In the genomic region with DNA sequence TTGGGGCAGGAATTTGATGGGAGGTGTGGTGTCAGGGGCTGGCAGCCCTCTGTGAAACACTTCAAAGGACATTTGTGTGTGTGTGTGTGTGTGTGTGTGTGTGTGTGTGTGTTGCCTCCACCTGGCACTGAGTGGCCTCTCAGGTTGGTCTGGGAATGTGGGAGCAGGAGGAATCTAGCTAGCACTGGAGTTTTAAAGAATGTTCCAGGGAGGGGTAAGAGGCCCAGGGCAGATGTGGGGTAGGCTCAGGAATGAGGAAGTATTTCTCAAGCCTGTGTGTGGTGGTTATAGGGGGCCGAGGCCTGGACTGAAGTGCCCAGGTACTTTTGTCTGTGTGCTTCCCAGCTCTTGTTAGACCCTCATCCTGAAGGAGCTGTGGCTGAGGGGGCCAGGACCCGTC, we compare ENCODE assay signal across 11 mouse cellular contexts. TPM values are rescaled to one million over a fixed set of nuclear protein-coding genes. Genes with fewer than 3 reads are reported as not detected.
DNase-seq lines count a peak whose midpoint lies in the region; ATAC-seq and TF ChIP-seq lines count a peak whose summit lies in the region.
"Had no signal": no experiment of that assay in that cellular context is flagged by ENCODE, and none has a peak within 500 bp of the region (broad histone marks: within the 10 kb centered on the region; RNA-seq: fewer than 3 reads in every experiment).

A gene (plus strand): TSS at position 269 of the 400 bp plus-strand sequence.

- TF ChIP-seq CTCF in intestine, postnatal 0 days (IDR thresholded peaks at IDR 0.05; ENCODE audit: low read depth), result no peak
- TF ChIP-seq CTCF in liver, postnatal 0 days (IDR thresholded peaks at IDR 0.05; ENCODE audit: low read depth), result no peak

- peak within 1 kb of the TSS; percentile 43 for H3K9ac ChIP-seq in intestine, postnatal 0 days (ENCODE audit: low read depth, low read length)
- H3K9ac ChIP-seq in limb, embryonic 15.5 days, result no peak within 1 kb of the TSS
- H3K9ac ChIP-seq in liver, postnatal 0 days (replicated peaks), result no peak within 1 kb of the TSS
- H3K9ac ChIP-seq: liver, embryonic 12.5 days had no signal

- peak; percentile 44 for ATAC-seq in intestine, postnatal 0 days
- 0 out of 2 replicates have a peak, but pooled peaks have one; percentile 17 for ATAC-seq in limb, embryonic 15.5 days (ENCODE audit: insufficient number of reproducible peaks, low FRiP score, low TSS enrichment, low read depth)
- ATAC-seq in liver, postnatal 0 days, result no peak
- ATAC-seq: liver, embryonic 12.5 days had no signal

- H3K9me3 ChIP-seq in intestine, postnatal 0 days (ENCODE audit: control insufficient read depth), result no peaks in the 10 kb centered on the region
- no peaks in the 10 kb centered on the region for H3K9me3 ChIP-seq in limb, embryonic 15.5 days
- no peaks in the 10 kb centered on the region for H3K9me3 ChIP-seq in liver, postnatal 0 days (ENCODE audit: low read length)
- H3K9me3 ChIP-seq: liver, embryonic 12.5 days had no signal

- no peaks in the 10 kb centered on the region for H3K36me3 ChIP-seq in intestine, postnatal 0 days (ENCODE audit: control insufficient read depth, insufficient read depth)
- no peaks in the 10 kb centered on the region for H3K36me3 ChIP-seq in limb, embryonic 15.5 days
- H3K36me3 ChIP-seq in liver, postnatal 0 days (replicated peaks; ENCODE audit: insufficient read depth, low read length), result no peaks in the 10 kb centered on the region
- H3K36me3 ChIP-seq: liver, embryonic 12.5 days had no signal

- peak within 1 kb of the TSS; percentile 36 for H3K4me3 ChIP-seq in intestine, postnatal 0 days (ENCODE audit: low read depth, low read length)
- 0 out of 2 replicates have a peak within 1 kb of the TSS, but pooled peaks have one; percentile 6 for H3K4me3 ChIP-seq in limb, embryonic 15.5 days
- H3K4me3 ChIP-seq in liver, postnatal 0 days (ENCODE audit: low read depth, low read length), result no peak within 1 kb of the TSS
- H3K4me3 ChIP-seq: liver, embryonic 12.5 days had no signal

- H3K4me2 ChIP-seq in intestine, postnatal 0 days (replicated peaks; ENCODE audit: low read depth), result peak within 1 kb of the TSS; percentile 64
- peak within 1 kb of the TSS; percentile 20; the same call in 1 of the 2 replicates for H3K4me2 ChIP-seq in limb, embryonic 15.5 days
- H3K4me2 ChIP-seq in liver, postnatal 0 days (ENCODE audit: low read depth, low read length), result no peak within 1 kb of the TSS
- H3K4me2 ChIP-seq: liver, embryonic 12.5 days had no signal

- TF ChIP-seq EP300 in liver, postnatal 0 days (IDR thresholded peaks at IDR 0.05; ENCODE audit: low read depth), result no peak

- WGBS in intestine, postnatal 0 days, result 8% methylated on average over 2 of the region's 2 CpGs
- 23% methylated on average over 2 of the region's 2 CpGs for WGBS in limb, embryonic 15.5 days
- WGBS in liver, postnatal 0 days (ENCODE audit: insufficient replicate concordance), result 16% methylated on average over 2 of the region's 2 CpGs

- H3K27me3 ChIP-seq in intestine, postnatal 0 days (replicated peaks; ENCODE audit: control insufficient read depth, insufficient read depth, low read length), result no peaks in the 10 kb centered on the region
- H3K27me3 ChIP-seq in limb, embryonic 15.5 days, result peaks cover 30% of the 10 kb centered on the region
- H3K27me3 ChIP-seq in liver, postnatal 0 days (ENCODE audit: insufficient read depth, low read length), result peaks cover 10% of the 10 kb centered on the region

- H3K4me1 ChIP-seq in intestine, postnatal 0 days (replicated peaks; ENCODE audit: control insufficient read depth, insufficient read depth, low read length), result 0 out of 2 replicates have a peak, but pooled peaks cover 7% of the 10 kb centered on the region
- H3K4me1 ChIP-seq in limb, embryonic 15.5 days, result peaks cover 24% of the 10 kb centered on the region
- H3K4me1 ChIP-seq in liver, postnatal 0 days (ENCODE audit: insufficient read depth), result no peaks in the 10 kb centered on the region

- no peak for DNase-seq in urinary bladder, adult 2 months (ENCODE audit: low spot score)
- no peak for DNase-seq in urinary bladder, postnatal 14 days (ENCODE audit: low spot score)
- no peak for DNase-seq in retina, embryonic 14.5 days (ENCODE audit: low spot score)
- no peak for DNase-seq in liver, postnatal 0 days
- DNase-seq in right cerebral cortex, postnatal 36 days (ENCODE audit: low spot score in 2 of 2), result no peak
- DNase-seq in left cerebral cortex, adult 18-20 months (ENCODE audit: low spot score in 2 of 2), result no peak
- DNase-seq: cerebellum, adult 2 months had no signal

- peak within 1 kb of the TSS; percentile 41; the same call in 1 of the 2 replicates for H3K27ac ChIP-seq in intestine, postnatal 0 days (ENCODE audit: low read depth, low read length)
- H3K27ac ChIP-seq in limb, embryonic 15.5 days, result peak within 1 kb of the TSS; percentile 24; the same call in 1 of the 2 replicates
- no peak within 1 kb of the TSS for H3K27ac ChIP-seq in liver, postnatal 0 days (ENCODE audit: low read depth)
- H3K27ac ChIP-seq: liver, embryonic 12.5 days had no signal

RNA-seq across cellular contexts. Expression of the gene that starts here (rescaled TPM):
- polyA plus RNA-seq in urinary bladder, adult 2 months (2012; rRNA removed), result 711 and 749 TPM in 2 replicates
- polyA plus RNA-seq in intestine, postnatal 0 days (2015; fragmentation: Nextera tagmentation; extraction: Ambion mirVana), result 86.1 and 89.0 TPM in 2 replicates
- polyA plus RNA-seq in limb, embryonic 15.5 days (2015; fragmentation: Nextera tagmentation; extraction: Ambion mirVana), result 162 and 164 TPM in 2 replicates
- 2.3 and 2.4 TPM in 2 replicates for polyA plus RNA-seq in liver, postnatal 0 days (2015; fragmentation: Nextera tagmentation; extraction: Ambion mirVana)
- total RNA-seq in left cerebral cortex, adult 18-20 months (2021), result not detected
- total RNA-seq: gastrocnemius, adult 8-10 months had no signal

Comparison
In these comparisons a context has a peak if more than half of its experiments do, and no peak if none do; other contexts are left out.
1. RNA of the gene that starts here (polyA plus RNA-seq): 711 to 749 TPM in urinary bladder, adult 2 months, 162 to 164 TPM in limb, embryonic 15.5 days and 86.1 to 89.0 TPM in intestine, postnatal 0 days; 2.3 to 2.4 TPM in liver, postnatal 0 days; every median in the first group is over 10 times any median in the second.